Mouse (Mus musculus) limb, embryonic 11.5 days (tissue): ENCODE results near the gene Ccdc116. TPM values are rescaled to one million over a fixed set of nuclear protein-coding genes. Genes with fewer than 3 reads are reported as not detected.
"Not testable (repeated sequence)": the region's sequence is repeated elsewhere in the genome, so short reads cannot be mapped to it uniquely, and the experiment has no call there.

Experiments
- ATAC-seq: fragments of 200-750 bp; cut with Nextera tagmentation; 2 replicates; pipeline ENCODE4 v1.8.0; 2017; ENCODE audit warnings: low read depth; ENCODE audit not compliant: insufficient number of reproducible peaks, low FRiP score, low TSS enrichment
- DNase-seq: peaks from one replicate; pipeline ENCODE4 v3.0.0-alpha.2; 2015; ENCODE audit warnings: low spot score
- H3K27ac ChIP-seq: fragments of 300-500 bp; sonication (generic); replicated peaks from 2 replicates; pipeline ENCODE4 v1.5.1; 2014; ENCODE audit warnings: low read depth, mild to moderate bottlenecking, low read length
- H3K27me3 ChIP-seq: fragments of 300-500 bp; sonication (generic); 2 replicates; pipeline ENCODE4 v1.6.1; 2014; ENCODE audit warnings: mild to moderate bottlenecking, low read length, mixed read lengths; ENCODE audit not compliant: control insufficient read depth, insufficient read depth
- H3K36me3 ChIP-seq: fragments of 300-500 bp; sonication (generic); 2 replicates; pipeline ENCODE4 v1.6.1; 2014; ENCODE audit warnings: mild to moderate bottlenecking, low read length, moderate library complexity, mixed read lengths; ENCODE audit not compliant: control insufficient read depth, insufficient read depth
- H3K4me1 ChIP-seq: fragments of 300-500 bp; sonication (generic); 2 replicates; pipeline ENCODE4 v1.6.1; 2014; ENCODE audit warnings: low read length, mixed read lengths; ENCODE audit not compliant: control insufficient read depth, insufficient read depth
- H3K4me2 ChIP-seq: fragments of 300-500 bp; sonication (generic); 2 replicates; pipeline ENCODE4 v1.6.1; 2014; ENCODE audit warnings: low read depth, mild to moderate bottlenecking, moderate library complexity; ENCODE audit not compliant: severe bottlenecking
- H3K4me3 ChIP-seq: fragments of 300-500 bp; sonication (generic); 2 replicates; pipeline ENCODE4 v1.5.1; 2014; ENCODE audit warnings: low read depth, low read length
- H3K9ac ChIP-seq: fragments of 300-500 bp; sonication (generic); 2 replicates; pipeline ENCODE4 v1.6.1; 2014; ENCODE audit warnings: mild to moderate bottlenecking, low read length
- H3K9me3 ChIP-seq: fragments of 300-500 bp; sonication (generic); 2 replicates; pipeline ENCODE4 v1.6.1; 2016; ENCODE audit warnings: low read length; ENCODE audit not compliant: control insufficient read depth
- WGBS: fragments of 180-500 bp; shearing (Covaris S2); extraction: QIAGEN DNeasy Blood & Tissue Kit; methylation state at CpG from one replicate; pipeline ENCODE4 v1.1.7; 2014; 5-methylcytosine and 5-hydroxymethylcytosine counted together
- polyA plus RNA-seq: library from polyadenylated mRNA; unstranded; fragments of >200 nt; fragmentation: Nextera tagmentation; extraction: Ambion mirVana; gene quantifications from 2 replicates; pipeline ENCODE4 v1.2.1, GENCODE M21; 2014

Ccdc116 gene
- polyA plus RNA-seq, 1 experiment from 2014 or later: 0.40 TPM

- Histone ChIP-seq H3K4me3 (no peak overlapping the region), H3K4me2 (no peak overlapping the region), H3K4me1 (no peaks in the 10 kb centered on the region), H3K9ac (no peak overlapping the region), H3K9me3 (no peaks in the 10 kb centered on the region), H3K27me3 (no peaks in the 10 kb centered on the region), H3K36me3 (peaks cover 5% of the 10 kb centered on the region), H3K27ac (no peak overlapping the region)
- no peak for ATAC-seq
- DNase-seq: no peak
- 88% methylated on average over 5 of the region's 5 CpGs for WGBS
Observed at GRCm38 (mm10) chr16:17168049-17168448, 21.0 kb upstream of the Ccdc116 start.

GRCm38 (mm10) chr16:17167179-17167578, 20.1 kb upstream of the Ccdc116 start:
- Histone ChIP-seq H3K9ac (no peak overlapping the region), H3K9me3 (no peaks in the 10 kb centered on the region), H3K4me1 (no peaks in the 10 kb centered on the region), H3K4me3 (no peak overlapping the region), H3K4me2 (no peak overlapping the region), H3K27me3 (no peaks in the 10 kb centered on the region), H3K27ac (no peak overlapping the region), H3K36me3 (peaks cover 5% of the 10 kb centered on the region)
- DNase-seq (no peak), ATAC-seq (no peak)

GRCm38 (mm10) chr16:17165478-17165877, 18.4 kb upstream of the Ccdc116 start:
- H3K36me3 ChIP-seq, H3K4me3 ChIP-seq, DNase-seq, ATAC-seq, H3K4me2 ChIP-seq, H3K9me3 ChIP-seq, H3K9ac ChIP-seq, H3K27ac ChIP-seq, H3K27me3 ChIP-seq, H3K4me1 ChIP-seq: not testable (repeated sequence)
- 75% methylated on average over 1 of the region's 1 CpGs for WGBS

- no peak overlapping the region for H3K4me3 ChIP-seq
- H3K27ac ChIP-seq: no peak overlapping the region
- no peaks in the 10 kb centered on the region for H3K4me1 ChIP-seq
- 90% methylated on average over 2 of the region's 2 CpGs for WGBS
- no peak overlapping the region for H3K4me2 ChIP-seq
- no peak overlapping the region for H3K9ac ChIP-seq
- no peak for DNase-seq
- ATAC-seq: no peak
- no peaks in the 10 kb centered on the region for H3K27me3 ChIP-seq
- H3K36me3 ChIP-seq: peaks cover 10% of the 10 kb centered on the region
- no peaks in the 10 kb centered on the region for H3K9me3 ChIP-seq
Observed at GRCm38 (mm10) chr16:17154346-17154745, 7.3 kb upstream of the Ccdc116 start.

GRCm38 (mm10) chr16:17151874-17152273, 4.8 kb upstream of the Ccdc116 start:
- Histone ChIP-seq H3K9me3 (no peaks in the 10 kb centered on the region), H3K4me3 (no peak overlapping the region), H3K9ac (no peak overlapping the region), H3K4me1 (peaks cover 11% of the 10 kb centered on the region; the same call in 1 of the 2 replicates), H3K4me2 (no peak overlapping the region), H3K36me3 (0 out of 2 replicates have a peak, but pooled peaks cover 4% of the 10 kb centered on the region), H3K27me3 (peaks cover 6% of the 10 kb centered on the region), H3K27ac (no peak overlapping the region)
- WGBS: 96% methylated on average over 4 of the region's 4 CpGs
- DNase-seq (no peak), ATAC-seq (no peak)

- DNase-seq (no peak), ATAC-seq (no peak)
- Histone ChIP-seq H3K4me2 (no peak overlapping the region), H3K27ac (no peak overlapping the region), H3K9ac (no peak overlapping the region), H3K4me1 (peaks cover 11% of the 10 kb centered on the region; the same call in 1 of the 2 replicates), H3K9me3 (no peaks in the 10 kb centered on the region), H3K4me3 (no peak overlapping the region), H3K36me3 (0 out of 2 replicates have a peak, but pooled peaks cover 4% of the 10 kb centered on the region), H3K27me3 (peaks cover 6% of the 10 kb centered on the region)
- WGBS: 85% methylated on average over 7 of the region's 7 CpGs
Observed at GRCm38 (mm10) chr16:17150520-17151258, 3.7 kb upstream of the Ccdc116 start.

- Histone ChIP-seq H3K4me2 (peak overlapping the region; percentile 98), H3K4me3 (peak overlapping the region; percentile 55), H3K27ac (no peak overlapping the region), H3K27me3 (peaks cover 6% of the 10 kb centered on the region), H3K4me1 (peaks cover 11% of the 10 kb centered on the region; the same call in 1 of the 2 replicates), H3K9ac (no peak overlapping the region), H3K36me3 (0 out of 2 replicates have a peak, but pooled peaks cover 4% of the 10 kb centered on the region), H3K9me3 (no peaks in the 10 kb centered on the region)
- WGBS: 8% methylated on average over 16 of the region's 16 CpGs
- DNase-seq: peak; percentile 69
- no peak; the same call in 1 of the 2 replicates for ATAC-seq
Observed at GRCm38 (mm10) chr16:17148084-17148483, 1.1 kb upstream of the Ccdc116 start.

- H3K27me3 ChIP-seq: peaks cover 6% of the 10 kb centered on the region
- H3K4me1 ChIP-seq: peaks cover 11% of the 10 kb centered on the region; the same call in 1 of the 2 replicates
- under 1% methylated on average over 41 of the region's 41 CpGs for WGBS
- H3K4me2 ChIP-seq: peak overlapping the region; percentile 98
- no peak overlapping the region for H3K27ac ChIP-seq
- H3K4me3 ChIP-seq: peak overlapping the region; percentile 55
- H3K36me3 ChIP-seq: 0 out of 2 replicates have a peak, but pooled peaks cover 4% of the 10 kb centered on the region
- H3K9me3 ChIP-seq: no peaks in the 10 kb centered on the region
- DNase-seq: peak; percentile 53
- H3K9ac ChIP-seq: peak overlapping the region; percentile 40
- ATAC-seq: no peak
Observed at GRCm38 (mm10) chr16:17147391-17147929, 431 bp upstream of the Ccdc116 start.
